Mouse (Mus musculus): ENCODE results near the gene Tex33. TPM values are rescaled to one million over a fixed set of nuclear protein-coding genes. Genes with fewer than 3 reads are reported as not detected.

Gene Tex33
- not detected for total RNA-seq (2023)

GRCm38 (mm10) chr15:78395478-78395962, at the start of gene Tex33:
TSS of gene Tex33 (minus strand) at chr15:78395912.

GRCm38 (mm10) chr15:78428391-78429138, 32.9 kb upstream of the Tex33 start, which contains the start of gene Kctd17:
TSS of gene Kctd17 (plus strand) at chr15:78428564.

GRCm38 (mm10) chr15:78406293-78406934, 10.7 kb upstream of the Tex33 start, which contains the start of gene Mpst:
TSS of gene Mpst (plus strand) at chr15:78406416.

GRCm38 (mm10) chr15:78405517-78406211, 10.0 kb upstream of the Tex33 start, which contains the start of gene Tst:
TSS of gene Tst (minus strand) at chr15:78405907.

Other genes starting within 250 kb of the Tex33 start
- gene Ift27, start 221.8 kb downstream of the Tex33 start, total RNA-seq (2023), result 10 to 100 TPM; 34.9 to 43.3 TPM
- not detected for gene Pvalb, start 189.5 kb downstream of the Tex33 start, total RNA-seq (2023)
- gene Ncf4, start 151.1 kb downstream of the Tex33 start, total RNA-seq (2023), result 100 to 1,000 TPM; 325 to 350 TPM
- 1 to 10 TPM; 1.3 to 1.8 TPM for gene Csf2rb2, start 90.2 kb downstream of the Tex33 start, total RNA-seq (2023)
- 10 to 100 TPM; 23.1 to 34.2 TPM for gene Csf2rb, start 70.2 kb downstream of the Tex33 start, total RNA-seq (2023)
- 1 to 10 TPM; 1.3 to 2.0 TPM for gene Tst, start 10.0 kb upstream of the Tex33 start, total RNA-seq (2023)
- gene Mpst, start 10.5 kb upstream of the Tex33 start, total RNA-seq (2023), result 10 to 100 TPM; 20.2 to 26.7 TPM
- 1 to 10 TPM in 1 of 2 experiments, under 1 TPM in 1; 0.53 to 1.0 TPM for gene Kctd17, start 32.7 kb upstream of the Tex33 start, total RNA-seq (2023)
- gene Tmprss6, start 72.7 kb upstream of the Tex33 start, total RNA-seq (2023), result not detected
- gene Il2rb, start 99.4 kb upstream of the Tex33 start, total RNA-seq (2023), result 1 to 10 TPM; 3.4 to 5.6 TPM
- gene C1qtnf6, start 135.5 kb upstream of the Tex33 start, total RNA-seq (2023), result not detected
- not detected for gene Sstr3, start 148.8 kb upstream of the Tex33 start, total RNA-seq (2023)
- gene Rac2, start 176.9 kb upstream of the Tex33 start, total RNA-seq (2023), result 100 to 1,000 TPM; 788 to 860 TPM
- gene Cyth4, start 201.1 kb upstream of the Tex33 start, total RNA-seq (2023), result 100 to 1,000 TPM; 166 to 178 TPM

All from B cell, adult 67 days (primary cell).